Mouse (Mus musculus) gastrocnemius, postnatal 25 days (tissue): ENCODE measurements around the gene Ralbp1. TPM values are rescaled to one million over a fixed set of nuclear protein-coding genes. Genes with fewer than 3 reads are reported as not detected.
A peak's percentile ranks its signal among the peaks of the same experiment; 100 is the strongest.

ENCODE experiments used
- DNase-seq: peaks from one replicate; pipeline ENCODE4 v3.0.0; 2022
- long read RNA-seq, 2 experiments: library from polyadenylated mRNA; stranded (forward); transcript quantifications; one replicate each; pipeline ENCODE4 v2.0.0; 2021
- total RNA-seq, 2 experiments: library from RNA; stranded (reverse); gene quantifications; 1 replicate in 1 of 2; 2 replicates in 1 of 2; pipeline ENCODE4 v1.2.3; 2021

Ralbp1 gene
- 10 to 100 TPM; 20.2 to 20.5 TPM for total RNA-seq
- long read RNA-seq, experiment 1, partial matches to known transcripts = 2 of 12 reads
- long read RNA-seq, experiment 1, other reads (novel, unspliced or antisense) = 5 of 12 reads
- long read RNA-seq, experiment 2, transcript Ralbp1-202 (10 exons, 3,799 nt) = minor isoform, 5 of 26 reads
- long read RNA-seq, experiment 2, transcript Ralbp1-201 (10 exons, 3,811 nt) = major isoform, 15 of 26 reads
- long read RNA-seq, experiment 2, partial matches to known transcripts = 2 of 26 reads
- long read RNA-seq, experiment 2, other reads (novel, unspliced or antisense) = 4 of 26 reads

DNA sequence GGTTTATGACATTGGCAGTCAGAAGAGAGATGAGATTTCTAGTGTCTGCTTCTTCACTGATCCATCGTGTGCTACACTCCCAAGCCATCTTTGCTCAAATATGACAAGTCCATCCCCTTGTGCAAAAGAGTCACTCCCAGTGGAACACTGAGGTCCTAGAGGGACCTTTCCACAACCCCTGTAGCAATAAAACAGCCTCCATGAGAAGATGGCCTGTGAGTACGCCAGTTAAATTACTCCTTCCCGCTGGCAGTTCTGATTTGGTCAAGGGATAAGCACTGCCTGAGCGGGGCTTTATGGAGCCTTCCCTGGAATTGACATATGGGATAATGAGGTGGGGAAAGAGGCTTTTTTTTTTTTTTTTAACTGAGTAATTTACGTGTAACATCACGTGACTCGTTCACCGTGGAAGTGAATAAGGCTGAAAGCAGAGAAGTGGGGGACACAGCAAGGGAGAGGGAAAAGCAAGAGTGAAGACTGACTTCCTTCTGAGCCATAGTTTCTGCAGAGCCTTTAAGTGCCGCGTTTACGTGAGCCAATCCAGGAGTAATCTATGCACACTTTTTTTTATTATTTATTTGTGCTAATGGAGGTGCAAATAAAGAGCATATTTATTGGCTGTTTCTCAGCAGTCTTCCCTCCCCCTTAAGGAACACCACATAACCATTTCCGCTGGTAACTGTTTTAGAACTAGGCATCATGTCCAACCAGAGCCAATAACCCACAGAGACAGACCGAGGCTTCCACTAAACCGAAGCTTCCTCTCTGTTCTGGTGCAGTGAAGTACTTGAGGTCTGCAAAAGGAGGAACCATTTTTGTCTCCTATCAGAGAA is at the start of gene Ralbp1:
Ralbp1 (minus strand) TSS at position 102 of the 833 bp plus-strand sequence.
- no peak for DNase-seq

DNA sequence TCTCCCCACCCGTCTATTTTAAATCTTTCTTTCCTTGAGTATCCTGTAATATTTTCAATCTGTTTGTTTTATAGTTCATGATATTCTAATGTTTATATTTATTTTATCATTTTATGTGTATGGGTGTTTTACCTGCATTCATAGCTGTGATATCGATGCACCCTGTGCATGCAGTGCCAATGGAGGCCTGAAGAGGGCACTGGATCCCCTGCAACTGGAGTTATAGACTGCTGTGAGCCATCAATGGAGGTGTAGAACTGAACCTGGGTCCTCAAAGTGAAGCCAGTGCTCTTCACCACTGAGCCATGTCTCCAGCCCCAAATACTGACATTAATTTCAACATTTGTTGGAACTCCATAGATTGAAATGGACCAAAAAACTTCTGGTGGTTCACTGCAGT is 48.1 kb upstream of the Ralbp1 start:
- DNase-seq = no peak

DNA sequence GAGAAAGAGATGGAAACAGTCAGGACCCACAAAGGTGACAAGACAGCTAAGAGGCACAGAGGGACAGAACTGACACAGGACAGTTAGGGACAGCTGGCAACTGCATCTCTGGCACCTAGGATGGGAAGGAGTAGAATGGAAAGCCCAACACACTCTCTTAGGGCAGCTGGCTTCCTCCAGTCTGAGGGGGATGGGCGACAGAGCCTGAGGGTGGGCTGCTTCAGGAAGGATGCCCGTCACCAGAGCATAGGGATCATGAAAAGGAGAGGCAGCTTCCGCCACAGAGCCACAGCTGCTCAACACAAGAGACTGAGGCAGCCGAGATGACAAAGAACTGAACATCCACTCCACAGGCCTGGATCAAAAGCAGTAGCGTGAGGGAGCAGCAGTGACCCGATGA is 45.9 kb upstream of the Ralbp1 start:
- DNase-seq = no peak

DNA sequence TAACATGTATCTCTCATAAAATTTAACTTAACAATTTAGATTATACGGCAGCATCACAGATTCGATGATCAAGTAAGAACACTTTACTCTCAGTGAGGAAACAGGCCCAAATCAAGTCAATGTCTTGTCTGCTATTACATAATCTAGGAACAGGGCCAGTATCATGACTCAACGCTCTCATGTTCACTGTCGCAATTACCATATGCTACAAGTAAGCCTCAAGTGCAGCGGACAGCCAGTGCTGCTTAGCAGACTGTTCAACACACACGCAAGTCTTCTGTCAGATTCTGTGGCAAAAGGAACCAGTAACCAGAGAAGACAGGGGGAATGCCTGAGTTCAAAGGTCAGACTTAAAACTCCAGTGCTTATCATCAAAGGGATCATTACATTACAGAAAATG is 45.4 kb upstream of the Ralbp1 start:
- DNase-seq = peak; percentile 29

DNA sequence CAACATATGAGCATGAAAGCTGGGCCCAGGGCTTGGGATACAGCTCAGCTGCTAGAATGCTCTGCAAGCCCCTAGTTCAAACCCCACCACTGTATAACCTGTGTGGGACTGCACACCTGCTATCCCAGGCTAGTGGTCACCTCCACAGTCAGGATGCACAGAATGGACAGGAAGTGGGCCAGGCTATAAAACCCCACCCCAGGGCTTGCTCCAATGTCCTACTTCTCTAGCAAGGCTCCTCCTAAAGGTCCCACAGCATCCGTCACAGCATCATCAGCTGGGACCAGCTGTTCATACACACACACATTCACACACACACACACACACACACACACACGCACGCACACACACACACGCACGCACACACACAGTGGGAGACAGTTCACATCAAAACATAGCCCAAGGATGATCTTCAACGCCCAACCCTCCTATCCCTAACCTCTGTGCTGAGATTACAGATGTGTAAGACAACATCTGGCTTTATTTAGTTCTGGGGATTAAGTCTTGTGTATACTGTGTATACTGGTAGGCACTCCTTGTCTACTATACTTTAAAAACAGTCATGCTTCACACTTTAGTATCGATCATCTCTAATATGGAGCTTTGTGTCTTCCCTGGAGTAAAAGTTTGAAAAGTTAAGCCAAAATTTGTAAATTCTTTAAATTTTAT is 44.7 kb upstream of the Ralbp1 start:
- DNase-seq = no peak

DNA sequence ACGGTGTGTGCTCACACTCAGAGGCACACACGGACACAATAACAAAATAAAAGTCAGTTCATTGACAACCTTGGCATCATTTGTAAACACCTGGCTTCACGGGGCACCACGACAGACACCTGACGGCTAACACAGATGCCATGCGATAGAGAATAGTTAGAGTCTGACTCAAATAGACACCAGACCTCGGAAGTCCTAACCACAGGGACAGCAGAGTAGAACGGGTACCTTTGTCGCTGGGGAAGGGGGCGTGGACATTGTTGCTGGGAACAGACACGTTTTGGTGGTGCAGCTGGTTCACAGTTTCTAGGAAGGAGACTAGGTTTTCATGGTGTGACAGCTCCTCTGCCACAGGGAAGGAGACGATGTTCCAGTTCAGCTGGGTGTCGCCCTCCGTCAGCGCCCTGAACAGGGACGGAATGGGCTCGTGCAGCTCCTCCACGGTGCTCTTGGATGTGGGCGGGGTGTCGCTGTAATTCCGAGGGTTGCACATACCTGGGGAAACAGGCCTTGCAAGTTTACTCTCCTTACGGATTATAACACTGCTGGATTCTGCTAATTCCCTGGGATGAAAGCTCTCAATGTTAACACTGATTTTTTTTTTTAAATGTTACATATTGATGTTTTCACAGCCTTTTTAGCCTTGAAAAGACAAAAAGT is 43.9 kb upstream of the Ralbp1 start:
- no peak for DNase-seq

DNA sequence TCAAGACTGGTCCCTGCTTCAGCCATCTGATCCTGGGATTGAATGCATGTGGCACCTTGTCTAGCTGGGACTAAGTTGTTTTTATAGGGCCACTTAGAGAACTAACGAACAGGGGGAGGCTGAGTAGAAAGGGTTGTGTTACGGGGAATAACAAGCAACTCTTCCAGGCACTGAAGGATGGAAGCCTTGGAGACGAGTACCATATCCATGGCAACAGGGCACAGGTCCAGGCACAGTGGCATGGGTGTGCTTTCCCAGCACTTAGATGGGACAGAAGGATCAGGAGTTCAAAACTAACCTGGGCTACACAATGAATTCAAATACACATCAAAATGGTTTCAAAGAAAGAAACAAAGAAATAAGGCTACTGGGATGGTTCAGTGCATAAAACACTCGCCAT is 41.5 kb upstream of the Ralbp1 start:
- no peak for DNase-seq

DNA sequence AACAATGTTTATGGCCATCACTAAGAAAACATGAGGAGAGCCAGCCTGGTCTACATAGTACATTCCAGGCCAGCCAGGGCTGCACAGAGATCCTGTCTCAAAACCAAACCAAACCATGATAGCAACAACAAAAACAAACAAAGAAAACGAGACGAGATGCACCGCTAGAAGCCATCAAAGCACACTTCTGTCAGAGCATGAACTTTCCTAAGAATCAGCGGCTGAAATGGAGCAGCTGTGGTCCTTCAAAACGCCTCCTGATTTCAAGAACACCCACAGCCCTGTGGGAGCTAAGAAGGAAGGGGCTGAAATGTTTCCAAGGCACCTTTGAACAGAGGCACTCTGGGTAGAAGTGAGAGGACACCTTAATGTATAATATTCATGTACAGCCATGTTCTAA is 38.6 kb upstream of the Ralbp1 start:
- no peak for DNase-seq

DNA sequence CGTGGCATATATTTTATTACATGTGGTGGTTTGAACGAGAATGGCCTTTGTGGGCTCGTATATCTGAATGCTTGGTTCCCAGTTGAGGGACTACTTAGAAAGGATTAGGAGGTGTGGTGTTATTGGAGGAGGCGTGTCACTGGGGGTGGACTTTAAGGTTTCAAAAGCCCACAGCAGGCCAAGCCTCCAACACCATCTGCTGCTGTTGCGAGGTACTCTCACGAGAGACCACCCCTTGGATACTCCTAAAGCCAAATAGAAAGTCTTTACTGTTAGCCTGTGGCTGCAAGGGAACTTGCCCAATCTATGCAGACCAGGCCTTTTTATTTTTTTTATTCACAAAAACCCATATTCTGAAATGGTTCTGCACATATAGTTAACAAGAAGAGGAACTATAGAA is 36.4 kb upstream of the Ralbp1 start:
- no peak for DNase-seq

DNA sequence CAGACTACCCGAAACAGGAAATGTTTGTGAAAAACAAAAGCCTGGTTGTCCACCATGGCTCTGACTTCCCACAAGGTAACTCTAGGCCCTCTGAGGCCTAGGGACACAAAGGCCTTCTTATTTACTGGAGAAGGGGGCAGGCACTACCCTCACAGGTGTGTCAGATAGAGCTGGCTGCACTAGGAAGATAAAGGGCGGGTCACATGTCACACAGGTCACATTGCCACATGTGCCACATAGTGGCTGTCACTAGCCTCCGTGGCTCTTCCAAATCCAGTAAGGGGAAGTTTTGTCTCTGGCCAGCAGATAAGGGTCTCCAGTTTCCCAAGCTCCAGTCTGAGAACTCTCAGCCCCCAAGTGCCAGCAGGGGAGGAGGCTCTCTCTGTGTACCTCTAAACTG is 33.6 kb upstream of the Ralbp1 start:
- no peak for DNase-seq

DNA sequence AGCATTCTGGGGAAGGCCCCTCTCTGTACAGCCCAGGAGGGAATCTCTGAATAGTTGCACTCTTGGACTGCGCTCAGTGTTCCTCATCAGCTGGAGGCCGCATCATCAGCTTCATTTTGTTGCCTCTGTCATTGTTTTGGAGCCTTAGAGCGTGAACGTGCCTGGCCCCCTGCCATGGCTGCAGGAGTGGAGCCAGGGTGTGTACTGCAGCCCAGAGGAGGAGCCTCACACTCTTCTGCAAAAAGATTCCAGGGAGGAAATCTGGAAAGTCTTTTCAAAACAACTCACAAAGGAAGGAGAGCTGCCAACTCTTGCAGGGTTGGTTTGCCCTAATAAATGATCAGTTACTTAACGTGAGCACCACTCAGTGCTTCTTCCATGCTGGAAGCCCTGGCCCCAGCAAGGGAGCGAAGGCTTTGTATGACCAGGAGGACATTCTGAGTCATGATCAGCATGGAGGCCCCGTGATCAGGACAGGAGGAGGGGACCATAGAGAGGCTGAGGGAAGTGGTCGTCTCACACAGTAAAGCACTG is 30.6 kb upstream of the Ralbp1 start:
- peak; percentile 88 for DNase-seq

DNA sequence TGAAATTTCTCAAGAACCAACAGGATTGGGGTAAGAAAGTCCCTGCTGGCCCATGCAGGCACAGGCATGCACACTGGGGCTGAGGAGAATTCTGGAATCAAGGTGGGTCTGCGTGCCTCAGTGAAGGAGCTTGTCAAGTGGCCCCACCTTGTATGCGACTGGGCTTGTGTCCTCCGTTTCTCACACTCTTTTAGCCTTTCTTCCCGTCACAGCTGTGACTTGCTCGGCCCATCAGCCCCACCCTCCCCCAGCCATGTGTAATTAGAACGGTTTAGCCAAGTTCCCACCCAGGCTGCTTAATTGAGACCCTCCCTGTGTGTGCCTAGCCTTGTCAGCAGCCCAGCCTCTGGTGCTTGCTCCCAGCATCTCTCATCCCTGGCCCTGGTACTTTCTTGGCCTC is 28.5 kb upstream of the Ralbp1 start:
- no peak for DNase-seq

DNA sequence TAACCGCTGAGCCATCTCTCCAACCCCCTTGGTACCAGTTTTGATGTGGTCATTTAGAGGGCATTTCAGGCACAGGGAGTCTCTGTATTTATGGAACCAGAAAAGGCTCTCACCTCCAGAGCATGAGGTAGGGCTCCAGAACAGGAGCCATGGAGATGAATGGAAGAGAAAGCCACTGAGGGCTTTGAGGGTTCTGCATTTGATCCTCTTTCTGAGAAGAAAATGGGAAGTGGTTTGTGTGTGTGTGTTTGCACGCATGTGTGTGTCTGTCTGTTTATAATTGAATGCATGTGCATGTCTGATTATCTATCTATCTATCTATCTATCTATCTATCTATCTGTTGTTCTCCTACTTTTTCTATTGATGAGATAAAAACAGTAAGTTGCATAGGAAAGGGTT is 26.6 kb upstream of the Ralbp1 start:
- no peak for DNase-seq

DNA sequence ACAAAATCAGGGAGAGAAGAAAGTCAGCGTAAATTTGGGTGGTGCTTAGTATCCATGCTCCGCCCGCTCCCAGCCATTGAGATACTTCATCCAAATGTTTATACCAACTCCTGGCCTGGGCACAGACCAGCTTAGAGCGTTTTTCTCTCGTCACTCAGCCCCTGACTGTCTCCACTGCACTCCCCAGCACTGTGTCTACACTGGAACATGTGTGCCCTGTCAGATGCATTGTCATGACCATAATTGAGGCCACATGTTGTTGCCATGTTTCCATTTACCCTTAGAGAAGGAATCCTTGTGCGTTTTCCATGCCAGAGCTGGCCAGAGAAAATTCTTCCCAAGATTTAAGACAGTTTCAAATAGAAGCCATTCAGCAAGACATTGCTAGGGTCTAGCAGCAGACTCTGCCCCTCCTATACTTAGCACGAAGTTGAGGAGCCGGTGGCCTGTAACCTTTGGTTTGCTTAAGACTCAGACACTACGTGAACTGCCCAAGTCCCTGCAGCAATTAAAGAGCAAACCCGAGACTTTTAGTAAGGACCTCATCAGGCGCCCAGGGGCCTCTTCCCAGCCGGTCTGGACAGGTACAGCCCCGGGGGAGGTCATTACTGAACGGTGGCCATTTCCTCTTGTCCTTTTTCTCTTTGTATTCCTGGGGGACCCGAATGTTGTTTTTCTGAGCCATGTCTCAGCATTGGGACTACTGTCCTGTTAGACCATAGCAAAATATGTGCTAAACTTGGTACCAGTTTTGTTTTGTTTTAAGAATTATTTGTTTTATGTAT is 25.9 kb upstream of the Ralbp1 start:
- DNase-seq = no peak

DNA sequence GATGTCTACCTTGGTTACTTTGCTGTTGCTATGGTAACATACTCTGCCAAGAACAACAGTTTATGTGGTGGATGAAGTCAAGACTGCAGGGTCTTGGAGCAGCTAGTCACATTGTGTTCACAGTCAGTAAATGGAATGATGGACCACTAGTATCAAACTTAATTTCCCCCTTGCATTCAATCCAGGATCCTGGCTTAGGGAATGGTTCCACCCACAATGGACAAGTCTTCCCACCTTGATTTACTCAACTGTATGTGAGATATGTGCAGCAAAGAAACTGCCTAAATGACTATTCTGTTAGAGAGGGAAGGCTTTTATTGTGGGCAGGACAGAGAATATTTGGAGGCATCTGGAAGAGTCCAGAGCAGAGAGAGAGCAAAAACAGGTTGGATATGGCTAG is 22.7 kb upstream of the Ralbp1 start:
- no peak for DNase-seq

DNA sequence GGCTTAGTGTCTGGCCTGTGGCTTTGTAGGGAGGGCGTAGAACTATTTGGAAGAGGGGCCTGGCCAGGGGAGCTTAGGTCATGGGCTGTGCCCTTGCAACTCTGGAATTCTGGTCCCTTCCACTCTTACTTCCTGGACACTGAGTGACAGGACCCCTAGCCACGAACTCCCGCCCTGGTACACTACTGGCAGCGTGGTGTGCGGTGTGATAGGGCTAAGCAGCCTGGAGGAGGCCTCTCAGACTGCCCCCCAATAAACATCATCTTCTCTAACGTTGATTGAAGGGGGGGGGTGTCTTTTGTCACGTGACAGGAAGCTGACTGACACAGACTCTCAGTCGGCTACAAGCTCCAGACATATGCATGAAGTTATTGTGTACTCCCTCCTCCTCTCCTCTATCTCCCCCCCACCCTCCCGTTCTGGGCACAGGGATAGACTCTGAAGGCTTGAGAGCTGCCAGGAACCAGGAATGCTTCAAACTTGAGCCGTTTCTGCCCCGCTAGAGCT is 21.4 kb upstream of the Ralbp1 start:
- DNase-seq = no peak

DNA sequence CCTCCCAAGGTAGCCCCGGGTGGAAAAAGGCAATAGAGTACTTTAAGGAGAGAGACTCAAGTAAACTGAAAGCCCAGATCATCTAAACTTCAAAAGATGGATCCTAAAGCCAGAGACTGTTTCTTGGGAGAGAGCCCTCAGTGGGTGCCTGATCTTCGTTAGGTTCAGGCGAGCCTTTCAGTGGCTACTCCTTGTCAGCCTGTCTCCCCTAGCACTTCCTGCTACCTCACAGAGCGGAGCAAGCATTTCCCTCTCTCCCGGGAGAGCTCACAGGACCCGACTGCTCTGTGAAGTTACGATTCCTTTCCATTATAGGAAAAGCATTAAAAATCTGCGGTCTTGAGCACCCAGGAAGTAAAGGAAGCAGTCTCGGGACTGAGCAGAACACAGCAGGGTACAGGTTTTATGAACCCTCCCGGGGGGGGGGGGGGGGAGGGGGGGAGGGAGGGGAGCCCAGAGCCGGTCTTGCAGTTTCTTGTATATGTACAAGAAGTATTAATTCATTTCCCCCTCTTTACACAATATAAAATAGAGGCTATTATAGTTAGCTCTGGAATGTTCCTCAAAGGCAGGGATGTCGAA is 20.8 kb upstream of the Ralbp1 start:
- DNase-seq = no peak

DNA sequence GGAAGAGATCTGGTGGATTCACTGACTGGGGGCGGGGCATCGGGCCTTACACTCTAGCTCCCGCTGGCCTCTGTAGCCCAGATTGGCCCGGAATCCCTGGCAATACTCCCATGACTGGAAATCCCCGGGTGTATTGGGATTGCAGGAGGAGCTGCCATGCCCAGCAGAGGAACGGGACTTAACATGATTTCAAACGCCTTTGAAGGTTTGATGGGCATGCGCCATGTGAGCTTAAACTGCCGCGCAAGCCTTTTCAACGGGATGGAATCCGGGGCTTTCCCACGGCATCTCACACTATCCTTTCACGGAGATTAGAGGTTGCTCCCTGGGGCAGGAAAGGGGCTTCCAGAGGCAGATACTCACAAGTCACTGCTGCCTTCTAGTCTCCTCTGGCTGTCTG is 19.6 kb upstream of the Ralbp1 start:
- DNase-seq = no peak

DNA sequence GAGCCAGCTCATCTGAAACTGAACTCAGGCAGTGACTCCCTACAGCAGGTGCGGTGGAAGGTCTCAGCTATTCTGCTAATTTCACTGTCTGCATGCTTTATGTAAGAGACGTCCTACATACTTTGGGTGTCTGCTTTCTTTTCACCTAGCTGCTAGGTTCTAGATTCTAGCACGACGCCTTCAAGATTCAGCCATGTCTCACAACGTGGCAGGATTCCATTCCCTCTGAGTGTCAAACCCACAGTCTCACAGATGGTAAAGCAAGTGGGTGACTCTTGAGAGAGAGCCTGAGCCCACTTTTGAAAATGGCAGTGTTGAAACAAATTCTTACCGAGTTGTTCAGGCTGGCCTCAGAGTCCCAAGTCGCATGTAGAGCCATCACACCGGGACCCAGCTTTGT is 18.2 kb upstream of the Ralbp1 start:
- DNase-seq = no peak

DNA sequence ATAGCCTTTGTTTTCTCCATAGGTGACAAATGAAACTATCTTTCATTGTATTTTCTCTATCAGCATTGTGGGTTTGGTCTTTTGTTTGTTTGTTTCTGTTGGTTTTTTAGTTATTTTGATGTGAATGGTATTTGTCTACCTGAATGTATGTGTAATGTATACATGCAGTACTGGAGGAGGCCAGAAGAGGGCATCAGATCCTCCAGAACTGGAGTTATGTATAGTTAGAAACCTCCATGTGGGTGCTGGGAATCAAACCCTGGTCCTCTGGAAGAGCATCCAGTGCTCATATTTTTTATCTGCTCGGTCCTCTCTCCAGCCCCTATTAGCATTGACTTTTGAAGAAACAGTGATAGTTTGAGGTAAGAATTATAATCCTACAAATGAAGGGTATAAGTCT is 17.4 kb upstream of the Ralbp1 start:
- no peak for DNase-seq

DNA sequence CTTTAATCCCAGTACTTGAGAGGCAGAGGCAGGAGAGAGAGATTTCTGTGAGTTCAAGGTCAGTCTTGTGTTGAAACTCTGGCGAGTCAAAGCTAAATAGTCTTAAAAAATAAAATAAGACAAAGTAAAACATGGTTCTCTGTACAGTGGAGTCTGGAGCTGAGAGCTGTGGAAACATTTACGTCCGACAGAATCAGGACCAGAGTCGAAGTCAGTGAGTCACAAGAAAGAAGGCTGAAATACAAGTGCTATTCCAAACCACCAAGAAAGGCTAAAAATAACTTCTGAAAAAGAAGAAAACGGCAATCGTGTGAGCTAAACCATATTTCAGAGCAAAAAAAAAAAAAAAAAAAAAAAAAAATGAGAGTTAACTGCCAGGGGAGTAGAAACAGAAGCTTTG is 16.7 kb upstream of the Ralbp1 start:
- DNase-seq = no peak
